Mouse (Mus musculus) limb, embryonic 13.5 days (tissue): ENCODE measurements at regions not wholly inside any gene's neighbourhood (a gene's known extent, or its start where the extent isn't known, plus 50 kb on each side); places are given as distances from the start of the nearest gene placed in this dataset.

Experiments
- ATAC-seq: fragments of 200-750 bp; cut with Nextera tagmentation; 2 replicates; pipeline ENCODE4 v1.8.0; 2017; ENCODE audit warnings: low read depth, moderate number of reproducible peaks, moderate TSS enrichment; ENCODE audit not compliant: low FRiP score
- H3K27ac ChIP-seq: fragments of 300-500 bp; sonication (generic); 2 replicates; pipeline ENCODE4 v1.5.1; 2015; ENCODE audit warnings: inconsistent platforms, mild to moderate bottlenecking, moderate library complexity
- H3K27me3 ChIP-seq: fragments of 300-500 bp; sonication (generic); 2 replicates; pipeline ENCODE4 v1.6.1; 2015; ENCODE audit warnings: mild to moderate bottlenecking, inconsistent platforms
- H3K36me3 ChIP-seq: fragments of 300-500 bp; sonication (generic); 2 replicates; pipeline ENCODE4 v1.6.1; 2015; ENCODE audit warnings: inconsistent platforms, mild to moderate bottlenecking, moderate library complexity
- H3K4me1 ChIP-seq: fragments of 300-500 bp; sonication (generic); 2 replicates; pipeline ENCODE4 v1.6.1; 2015; ENCODE audit warnings: inconsistent platforms
- H3K4me2 ChIP-seq: fragments of 300-500 bp; sonication (generic); replicated peaks from 2 replicates; pipeline ENCODE4 v1.6.1; 2015; ENCODE audit warnings: inconsistent platforms, mild to moderate bottlenecking, moderate library complexity
- H3K4me3 ChIP-seq: fragments of 300-500 bp; sonication (generic); 2 replicates; pipeline ENCODE4 v1.5.1; 2015; ENCODE audit warnings: moderate library complexity, mild to moderate bottlenecking, inconsistent platforms
- H3K9ac ChIP-seq: fragments of 300-500 bp; sonication (generic); 2 replicates; pipeline ENCODE4 v1.6.1; 2015; ENCODE audit warnings: mild to moderate bottlenecking, inconsistent platforms
- H3K9me3 ChIP-seq: fragments of 300-500 bp; sonication (generic); 2 replicates; pipeline ENCODE4 v1.6.1; 2016; ENCODE audit warnings: inconsistent platforms
- WGBS: fragments of 180-500 bp; shearing (Covaris S2); methylation state at CpG from one replicate; pipeline ENCODE4 v1.1.7; 2015; 5-methylcytosine and 5-hydroxymethylcytosine counted together

GRCm38 (mm10) chr15:54114096-54114512 lies 229.4 kb downstream of the Gm7489 start:
- WGBS, result 78% methylated on average over 5 of the region's 5 CpGs
- Histone ChIP-seq H3K4me1 (no peaks in the 10 kb centered on the region), H3K27me3 (no peaks in the 10 kb centered on the region), H3K27ac (no peak overlapping the region), H3K36me3 (no peaks in the 10 kb centered on the region), H3K4me3 (no peak overlapping the region), H3K9ac (no peak overlapping the region), H3K9me3 (no peaks in the 10 kb centered on the region), H3K4me2 (no peak overlapping the region)
- no peak for ATAC-seq

- no peak overlapping the region for H3K9ac ChIP-seq
- H3K27ac ChIP-seq, result no peak overlapping the region
- no peaks in the 10 kb centered on the region for H3K36me3 ChIP-seq
- H3K4me2 ChIP-seq, result no peak overlapping the region
- no peaks in the 10 kb centered on the region for H3K4me1 ChIP-seq
- 75% methylated on average over 5 of the region's 5 CpGs for WGBS
- no peaks in the 10 kb centered on the region for H3K9me3 ChIP-seq
- no peaks in the 10 kb centered on the region for H3K27me3 ChIP-seq
- no peak for ATAC-seq
- H3K4me3 ChIP-seq, result no peak overlapping the region
Observed at GRCm38 (mm10) chr15:54117967-54118538, 233.3 kb downstream of the Gm7489 start.

DNA sequence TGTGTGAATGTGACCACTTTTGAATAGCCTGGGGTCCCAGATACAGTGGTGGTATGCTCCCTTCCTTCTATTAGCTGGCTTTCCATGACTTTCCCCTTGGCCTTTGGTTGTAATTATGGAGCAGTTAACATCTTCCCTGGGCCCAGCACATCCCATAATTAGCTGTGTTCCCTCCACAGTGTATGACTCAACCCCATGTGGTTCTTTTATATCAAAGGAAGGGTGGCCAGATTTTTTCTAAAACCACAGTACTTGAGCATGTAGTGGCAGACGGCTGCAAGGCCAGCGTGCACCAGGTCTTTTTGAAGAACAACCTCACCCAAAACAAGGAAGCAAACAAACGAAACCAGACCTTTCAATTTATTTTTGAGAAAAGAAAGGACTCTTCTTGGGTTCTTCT lies 235.8 kb downstream of the Gm7489 start:
- H3K27ac ChIP-seq, result no peak overlapping the region
- H3K4me2 ChIP-seq, result no peak overlapping the region
- no peak overlapping the region for H3K4me3 ChIP-seq
- no peak for ATAC-seq
- 73% methylated on average over 3 of the region's 3 CpGs for WGBS
- no peaks in the 10 kb centered on the region for H3K36me3 ChIP-seq
- no peaks in the 10 kb centered on the region for H3K9me3 ChIP-seq
- no peaks in the 10 kb centered on the region for H3K4me1 ChIP-seq
- no peaks in the 10 kb centered on the region for H3K27me3 ChIP-seq
- H3K9ac ChIP-seq, result no peak overlapping the region

DNA sequence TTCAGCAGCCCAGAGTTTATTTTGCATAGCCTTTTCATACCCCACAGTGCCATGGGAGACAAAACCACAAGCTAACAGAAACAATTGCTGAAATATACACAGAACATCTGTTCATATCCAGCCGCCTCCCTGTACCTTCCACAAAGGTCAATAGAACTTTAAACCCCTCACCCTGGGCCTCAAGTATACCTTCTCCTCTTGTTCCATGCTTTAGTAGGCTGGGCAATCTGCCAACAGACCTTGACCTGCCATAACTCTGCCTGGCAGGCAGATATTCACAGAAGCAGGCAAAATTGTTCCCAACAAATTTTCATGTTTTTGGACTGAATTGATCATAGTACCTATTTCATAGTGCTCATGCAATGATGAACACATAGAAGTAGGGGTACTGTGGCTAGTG lies 279.6 kb downstream of the Gm7489 start:
- Histone ChIP-seq H3K27me3 (no peaks in the 10 kb centered on the region), H3K9me3 (no peaks in the 10 kb centered on the region), H3K4me1 (no peaks in the 10 kb centered on the region), H3K9ac (no peak overlapping the region), H3K4me2 (no peak overlapping the region), H3K36me3 (no peaks in the 10 kb centered on the region), H3K27ac (no peak overlapping the region), H3K4me3 (no peak overlapping the region)
- WGBS, result 35% methylated on average over 1 of the region's 1 CpGs
- no peak; the same call in 1 of the 2 replicates for ATAC-seq

GRCm38 (mm10) chr15:54167842-54168361 lies 283.2 kb downstream of the Gm7489 start:
- no peak overlapping the region for H3K9ac ChIP-seq
- H3K4me1 ChIP-seq, result no peaks in the 10 kb centered on the region
- no peak for ATAC-seq
- H3K27ac ChIP-seq, result no peak overlapping the region
- 91% methylated on average over 3 of the region's 3 CpGs for WGBS
- H3K36me3 ChIP-seq, result no peaks in the 10 kb centered on the region
- H3K9me3 ChIP-seq, result no peaks in the 10 kb centered on the region
- no peak overlapping the region for H3K4me3 ChIP-seq
- H3K4me2 ChIP-seq, result no peak overlapping the region
- H3K27me3 ChIP-seq, result no peaks in the 10 kb centered on the region

DNA sequence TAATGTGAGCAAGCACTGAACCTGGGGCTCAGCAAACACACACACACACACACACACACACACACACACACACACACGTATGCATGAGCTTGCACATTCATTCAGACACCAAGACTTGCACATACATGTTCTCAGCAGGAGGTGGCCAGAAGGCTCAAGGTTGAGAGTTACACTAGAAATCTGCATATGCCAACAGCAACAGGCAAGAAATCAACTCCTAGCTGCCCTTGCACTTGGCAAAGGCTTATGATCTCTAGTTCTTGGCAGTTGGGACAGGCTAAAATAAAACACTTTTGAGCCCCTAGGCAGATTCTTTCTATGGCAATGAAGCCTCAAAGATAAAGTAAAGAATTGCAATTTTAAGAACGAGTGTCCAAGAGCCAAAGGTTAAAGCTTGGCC lies 292.5 kb downstream of the Gm7489 start:
- Histone ChIP-seq H3K9me3 (no peaks in the 10 kb centered on the region), H3K4me1 (no peaks in the 10 kb centered on the region), H3K4me3 (no peak overlapping the region), H3K27ac (no peak overlapping the region), H3K27me3 (no peaks in the 10 kb centered on the region), H3K4me2 (no peak overlapping the region), H3K36me3 (no peaks in the 10 kb centered on the region), H3K9ac (no peak overlapping the region)
- no peak for ATAC-seq
- 78% methylated on average over 2 of the region's 2 CpGs for WGBS

DNA sequence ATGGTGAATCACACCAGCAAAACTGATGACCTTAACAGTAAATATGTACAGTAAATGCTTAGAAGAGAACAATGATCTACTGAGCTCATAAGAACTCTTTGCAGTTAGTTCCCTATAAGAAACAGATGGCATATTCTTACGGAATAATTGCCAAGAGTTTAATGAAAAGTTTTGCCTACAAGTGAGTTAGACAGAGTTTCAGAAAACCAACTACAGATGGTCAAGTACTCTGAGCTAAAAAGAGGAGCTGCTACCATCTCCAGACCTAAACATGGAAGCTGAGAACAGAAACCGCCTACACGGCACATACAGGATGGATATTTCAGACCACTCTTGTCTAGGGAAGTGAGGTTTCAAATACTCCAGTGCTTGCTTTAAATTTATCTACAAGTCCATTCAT lies 293.1 kb downstream of the Gm7489 start:
- H3K9ac ChIP-seq, result no peak overlapping the region
- no peak overlapping the region for H3K4me2 ChIP-seq
- no peak for ATAC-seq
- no peak overlapping the region for H3K4me3 ChIP-seq
- H3K9me3 ChIP-seq, result no peaks in the 10 kb centered on the region
- no peaks in the 10 kb centered on the region for H3K27me3 ChIP-seq
- WGBS, result 62% methylated on average over 3 of the region's 3 CpGs
- no peak overlapping the region for H3K27ac ChIP-seq
- H3K4me1 ChIP-seq, result no peaks in the 10 kb centered on the region
- no peaks in the 10 kb centered on the region for H3K36me3 ChIP-seq
